Mouse (Mus musculus): Measurements from ENCODE around the gene Fam83f.

DNA sequence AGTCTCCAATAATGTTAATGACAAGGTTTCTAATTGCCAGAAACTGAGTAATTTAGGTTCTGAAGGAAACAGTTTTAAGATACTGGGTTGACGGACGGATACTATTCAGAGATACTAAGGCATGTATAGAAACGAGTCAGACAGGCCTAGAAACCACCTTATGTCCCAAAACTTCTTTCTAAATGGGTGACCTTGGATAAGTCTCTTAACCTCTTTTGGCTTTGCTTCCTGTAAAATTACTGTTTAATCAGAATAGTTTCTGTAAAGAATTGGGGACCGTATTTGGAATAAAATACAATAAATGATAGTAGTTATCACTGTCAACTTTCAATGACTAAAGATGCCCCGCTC, 38.6 kb downstream of the Fam83f start:
- no peak for TF ChIP-seq CTCF (IDR thresholded peaks at IDR 0.05; ENCODE audit: extremely low read depth, insufficient read depth, insufficient read length, insufficient replicate concordance)
- TF ChIP-seq POLR2A (IDR thresholded peaks at IDR 0.05; ENCODE audit: low read depth, low read length): no peak
